Comparison of ENCODE assay signal across 8 mouse cellular contexts in genomic region chr19:27123334-27123733, GRCm38 (mm10).
DNase-seq lines count a peak whose midpoint lies in the region; ATAC-seq and TF ChIP-seq lines count a peak whose summit lies in the region.

No protein-coding gene starts in this region.

- no peaks in the 10 kb centered on the region for H3K9me3 ChIP-seq in hindbrain, embryonic 14.5 days (ENCODE audit: control insufficient read depth, low read length)
- no peaks in the 10 kb centered on the region for H3K9me3 ChIP-seq in hindbrain, embryonic 11.5 days (ENCODE audit: control insufficient read depth, low read length)
- H3K9me3 ChIP-seq in forebrain, postnatal 0 days (ENCODE audit: low read length) = no peaks in the 10 kb centered on the region

- no peak overlapping the region for H3K4me3 ChIP-seq in hindbrain, embryonic 14.5 days (replicated peaks; ENCODE audit: low read length)
- no peak overlapping the region for H3K4me3 ChIP-seq in hindbrain, embryonic 11.5 days (ENCODE audit: low read depth, low read length)
- H3K4me3 ChIP-seq in forebrain, postnatal 0 days (ENCODE audit: low read depth, low read length) = no peak overlapping the region

- 67% methylated on average over 8 of the region's 8 CpGs for WGBS in hindbrain, embryonic 14.5 days
- 90% methylated on average over 8 of the region's 8 CpGs for WGBS in hindbrain, embryonic 11.5 days
- WGBS in forebrain, postnatal 0 days = 26% methylated on average over 8 of the region's 8 CpGs

- no peaks in the 10 kb centered on the region for H3K36me3 ChIP-seq in hindbrain, embryonic 14.5 days (replicated peaks; ENCODE audit: control insufficient read depth, insufficient read depth)
- no peaks in the 10 kb centered on the region for H3K36me3 ChIP-seq in hindbrain, embryonic 11.5 days (ENCODE audit: control insufficient read depth, insufficient read depth, low read length)
- H3K36me3 ChIP-seq in forebrain, postnatal 0 days (ENCODE audit: insufficient read depth) = no peaks in the 10 kb centered on the region

- H3K27me3 ChIP-seq in hindbrain, embryonic 14.5 days (ENCODE audit: control insufficient read depth, insufficient read depth, low read length) = no peaks in the 10 kb centered on the region
- H3K27me3 ChIP-seq in hindbrain, embryonic 11.5 days (ENCODE audit: control insufficient read depth, insufficient read depth, low read length) = no peaks in the 10 kb centered on the region
- H3K27me3 ChIP-seq in forebrain, postnatal 0 days (ENCODE audit: insufficient read depth, low read length) = no peaks in the 10 kb centered on the region

- no peak for ATAC-seq in hindbrain, embryonic 14.5 days (ENCODE audit: low FRiP score)
- ATAC-seq in hindbrain, embryonic 11.5 days (ENCODE audit: low FRiP score) = no peak
- peak; percentile 71 for ATAC-seq in cerebellum, adult (ENCODE audit: insufficient number of reproducible peaks, low FRiP score, low TSS enrichment)
- ATAC-seq in forebrain, postnatal 0 days = peak; percentile 77

- no peak overlapping the region for H3K9ac ChIP-seq in hindbrain, embryonic 14.5 days
- no peak overlapping the region for H3K9ac ChIP-seq in hindbrain, embryonic 11.5 days (ENCODE audit: low read depth, low read length)
- no peak overlapping the region for H3K9ac ChIP-seq in forebrain, postnatal 0 days

- peaks cover 18% of the 10 kb centered on the region; the same call in 1 of the 2 replicates for H3K4me1 ChIP-seq in hindbrain, embryonic 14.5 days (replicated peaks; ENCODE audit: control insufficient read depth, insufficient read depth, low read length)
- H3K4me1 ChIP-seq in hindbrain, embryonic 11.5 days (replicated peaks; ENCODE audit: control insufficient read depth, insufficient read depth, low read length) = no peaks in the 10 kb centered on the region
- peaks cover 16% of the 10 kb centered on the region; the same call in 1 of the 2 replicates for H3K4me1 ChIP-seq in forebrain, postnatal 0 days (ENCODE audit: insufficient read depth)

- 0 out of 2 replicates have a peak overlapping the region, but pooled peaks have one; percentile 2 for H3K4me2 ChIP-seq in hindbrain, embryonic 14.5 days (replicated peaks)
- H3K4me2 ChIP-seq in hindbrain, embryonic 11.5 days (replicated peaks; ENCODE audit: low read depth, low read length) = no peak overlapping the region
- peak overlapping the region; percentile 16; the same call in 1 of the 2 replicates for H3K4me2 ChIP-seq in forebrain, postnatal 0 days (ENCODE audit: low read depth)

- H3K27ac ChIP-seq in hindbrain, embryonic 14.5 days = no peak overlapping the region
- no peak overlapping the region for H3K27ac ChIP-seq in hindbrain, embryonic 11.5 days (ENCODE audit: low read depth, low read length)
- peak overlapping the region; percentile 29; the same call in 1 of the 2 replicates for H3K27ac ChIP-seq in forebrain, postnatal 0 days (ENCODE audit: low read depth, low read length)

- TF ChIP-seq CTCF in forebrain, postnatal 0 days (IDR thresholded peaks at IDR 0.05; ENCODE audit: low read depth) = no peak

- DNase-seq in hindbrain, embryonic 14.5 days (ENCODE audit: low spot score) = peak; percentile 62
- no peak for DNase-seq in hindbrain, embryonic 11.5 days (ENCODE audit: low spot score)
- peak; percentile 89 for DNase-seq in forebrain, postnatal 0 days
- DNase-seq in left cerebral cortex, adult 8-10 months (ENCODE audit: low spot score in 2 of 2) = peak; percentile 48 to 80
- DNase-seq in T-cell, adult 2 months (ENCODE audit: low spot score) = no peak
- no peak for DNase-seq in heart, adult 8-10 months (ENCODE audit: low spot score)
- no peak for DNase-seq in kidney, adult 18-20 months

Comparison
In these comparisons a context has a peak if more than half of its experiments do, and no peak if none do; other contexts are left out.
1. DNase-seq: peak in hindbrain, embryonic 14.5 days (single experiment), forebrain, postnatal 0 days (single experiment) and left cerebral cortex, adult 8-10 months (2 of 2); none in hindbrain, embryonic 11.5 days (single experiment), T-cell, adult 2 months (single experiment), heart, adult 8-10 months (single experiment) and kidney, adult 18-20 months (single experiment).
2. ATAC-seq: peak in cerebellum, adult (single experiment) and forebrain, postnatal 0 days (single experiment); none in hindbrain, embryonic 14.5 days (single experiment) and hindbrain, embryonic 11.5 days (single experiment).